Mouse (Mus musculus) liver, embryonic 15.5 days (tissue): Measurements from ENCODE around the gene Rgs3. TPM values are rescaled to one million over a fixed set of nuclear protein-coding genes. Genes with fewer than 3 reads are reported as not detected.
"Not testable (repeated sequence)": the region's sequence is repeated elsewhere in the genome, so short reads cannot be mapped to it uniquely, and the experiment has no call there.

Experiments
- ATAC-seq: fragments of 200-750 bp; cut with Nextera tagmentation; 2 replicates; pipeline ENCODE4 v1.8.0; 2017; ENCODE audit warnings: moderate number of reproducible peaks, mild to moderate bottlenecking, moderate library complexity; ENCODE audit not compliant: insufficient read depth
- H3K27ac ChIP-seq: fragments of 300-500 bp; sonication (generic); replicated peaks from 2 replicates; pipeline ENCODE4 v1.5.1; 2015; ENCODE audit warnings: mild to moderate bottlenecking, inconsistent platforms
- H3K27me3 ChIP-seq: fragments of 300-500 bp; sonication (generic); 2 replicates; pipeline ENCODE4 v1.6.1; 2015; ENCODE audit warnings: mild to moderate bottlenecking, inconsistent platforms
- H3K36me3 ChIP-seq: fragments of 300-500 bp; sonication (generic); replicated peaks from 2 replicates; pipeline ENCODE4 v1.6.1; 2015; ENCODE audit warnings: moderate library complexity, mild to moderate bottlenecking, inconsistent platforms
- H3K4me1 ChIP-seq: fragments of 300-500 bp; sonication (generic); replicated peaks from 2 replicates; pipeline ENCODE4 v1.6.1; 2015; ENCODE audit warnings: inconsistent platforms
- H3K4me2 ChIP-seq: fragments of 300-500 bp; sonication (generic); 2 replicates; pipeline ENCODE4 v1.6.1; 2015; ENCODE audit warnings: moderate library complexity, mild to moderate bottlenecking, inconsistent platforms
- H3K4me3 ChIP-seq: fragments of 300-500 bp; sonication (generic); replicated peaks from 2 replicates; pipeline ENCODE4 v1.5.1; 2015; ENCODE audit warnings: mild to moderate bottlenecking, inconsistent platforms
- H3K9ac ChIP-seq: fragments of 300-500 bp; sonication (generic); 2 replicates; pipeline ENCODE4 v1.6.1; 2015; ENCODE audit warnings: moderate library complexity, mild to moderate bottlenecking, inconsistent platforms
- H3K9me3 ChIP-seq: fragments of 300-500 bp; sonication (generic); replicated peaks from 2 replicates; pipeline ENCODE4 v1.6.1; 2016; ENCODE audit warnings: inconsistent platforms
- WGBS: fragments of 180-500 bp; shearing (Covaris S2); methylation state at CpG from one replicate; pipeline ENCODE4 v1.1.7; 2015; ENCODE audit warnings: mixed read lengths; ENCODE audit not compliant: insufficient replicate concordance; 5-methylcytosine and 5-hydroxymethylcytosine counted together
- polyA plus RNA-seq: library from polyadenylated mRNA; unstranded; fragments of >200 nt; fragmentation: Nextera tagmentation; extraction: Ambion mirVana; gene quantifications from 2 replicates; pipeline ENCODE4 v1.2.1, GENCODE M21; 2015

Gene Rgs3
- polyA plus RNA-seq, 1 experiment from 2014 or later: 5.4 TPM

DNA sequence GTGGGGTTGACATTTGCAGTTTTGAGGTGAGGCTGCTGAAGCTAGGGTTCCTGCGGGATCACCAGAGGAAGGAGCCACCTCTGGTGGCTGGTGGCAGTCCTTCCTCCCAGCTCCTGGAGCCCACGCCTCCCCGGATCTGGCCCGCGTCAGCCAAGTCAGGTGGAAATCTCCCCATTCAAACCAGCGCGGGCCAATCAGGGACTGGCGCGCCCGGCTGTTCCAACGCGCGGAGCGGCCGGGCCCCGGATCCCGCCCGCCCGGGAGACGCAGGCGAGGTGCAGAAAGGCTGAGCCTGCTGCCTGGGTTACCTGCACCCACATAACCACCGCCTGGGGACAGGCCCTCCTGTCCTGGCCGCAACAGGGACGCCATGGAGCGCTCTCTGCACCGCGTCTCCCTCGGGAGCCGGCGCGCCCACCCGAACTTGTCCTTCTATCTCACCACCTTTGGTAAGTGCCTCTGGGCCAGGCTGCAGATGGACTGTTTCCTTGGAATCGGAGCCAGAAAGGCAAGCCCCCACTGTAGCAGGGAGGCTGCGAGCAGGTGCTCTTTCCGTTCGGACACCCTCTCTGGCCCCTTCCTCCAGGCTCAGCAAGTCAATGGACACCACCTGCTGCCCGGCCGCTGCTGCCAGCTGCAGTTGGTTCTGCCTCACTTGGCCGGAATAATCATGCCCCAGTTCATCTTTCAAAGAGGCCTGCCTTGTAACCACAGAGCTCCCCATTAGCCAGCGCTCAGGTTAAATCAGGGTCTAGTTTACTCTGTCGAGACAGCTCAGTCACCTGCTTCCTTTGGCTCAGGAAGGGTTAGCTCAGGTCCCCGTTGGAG is 23.8 kb downstream of the Rgs3 start:
- H3K4me1 ChIP-seq: no peaks in the 10 kb centered on the region
- no peaks in the 10 kb centered on the region for H3K9me3 ChIP-seq
- H3K9ac ChIP-seq: no peak overlapping the region; the same call in 1 of the 2 replicates
- peak; percentile 47; the same call in 1 of the 2 replicates for ATAC-seq
- WGBS: 5% methylated on average over 42 of the region's 42 CpGs
- H3K36me3 ChIP-seq: no peaks in the 10 kb centered on the region
- H3K27me3 ChIP-seq: peaks cover 37% of the 10 kb centered on the region
- H3K4me2 ChIP-seq: peak overlapping the region; percentile 60
- no peak overlapping the region for H3K27ac ChIP-seq
- peak overlapping the region; percentile 46 for H3K4me3 ChIP-seq

DNA sequence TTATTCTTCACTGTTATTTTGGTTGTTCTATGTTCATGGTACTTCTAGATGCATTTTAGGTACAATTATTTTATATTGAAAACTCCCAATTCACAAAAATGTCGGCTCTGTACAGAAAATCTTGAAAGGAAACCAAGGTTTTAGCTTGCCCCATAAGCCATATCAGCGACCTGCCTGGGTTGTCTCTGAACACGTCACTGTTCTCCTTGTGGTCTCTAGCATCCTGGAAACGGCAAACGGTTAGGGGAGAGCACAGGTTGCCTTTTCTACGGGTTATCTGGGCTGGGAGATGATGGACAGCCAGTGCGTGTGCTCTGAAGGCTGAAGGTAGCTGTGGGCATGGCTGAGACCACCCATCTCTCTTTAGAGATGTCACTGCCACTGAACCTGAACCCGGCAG is 27.4 kb downstream of the Rgs3 start:
- H3K36me3 ChIP-seq: no peaks in the 10 kb centered on the region

DNA sequence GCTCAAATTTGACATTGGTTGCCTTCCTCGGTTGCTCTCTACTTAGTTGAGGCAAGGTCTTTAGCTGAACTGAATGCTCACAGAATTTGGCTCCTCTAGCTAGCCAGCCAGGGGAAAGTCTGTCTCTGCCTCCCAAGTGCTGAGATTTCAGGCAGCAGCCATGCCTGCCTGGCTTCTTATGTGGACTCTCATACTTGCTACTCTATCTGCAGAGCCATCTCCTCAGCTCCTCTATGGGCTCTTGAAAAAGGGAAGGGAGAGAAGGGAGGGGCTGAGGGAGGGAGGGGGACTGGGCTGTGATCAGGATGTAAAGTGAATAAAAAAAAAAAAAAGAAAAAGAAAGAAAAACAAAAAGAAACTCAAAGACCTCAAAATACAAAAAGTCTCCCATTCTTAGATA is 31.2 kb downstream of the Rgs3 start:
- no peaks in the 10 kb centered on the region for H3K27me3 ChIP-seq
- H3K36me3 ChIP-seq: no peaks in the 10 kb centered on the region
- WGBS: 51% methylated on average over 1 of the region's 1 CpGs
- H3K9me3 ChIP-seq: no peaks in the 10 kb centered on the region
- H3K27ac ChIP-seq: no peak overlapping the region
- no peak for ATAC-seq
- no peaks in the 10 kb centered on the region for H3K4me1 ChIP-seq
- no peak overlapping the region for H3K9ac ChIP-seq
- no peak overlapping the region for H3K4me3 ChIP-seq
- no peak overlapping the region for H3K4me2 ChIP-seq

More for the DNA sequence above, 27.4 kb downstream of the Rgs3 start:
- Histone ChIP-seq H3K4me2 (no peak overlapping the region), H3K27ac (no peak overlapping the region), H3K9me3 (no peaks in the 10 kb centered on the region), H3K9ac (no peak overlapping the region), H3K27me3 (peaks cover 31% of the 10 kb centered on the region), H3K4me1 (no peaks in the 10 kb centered on the region), H3K4me3 (no peak overlapping the region)
- 58% methylated on average over 8 of the region's 8 CpGs for WGBS
- ATAC-seq: no peak

DNA sequence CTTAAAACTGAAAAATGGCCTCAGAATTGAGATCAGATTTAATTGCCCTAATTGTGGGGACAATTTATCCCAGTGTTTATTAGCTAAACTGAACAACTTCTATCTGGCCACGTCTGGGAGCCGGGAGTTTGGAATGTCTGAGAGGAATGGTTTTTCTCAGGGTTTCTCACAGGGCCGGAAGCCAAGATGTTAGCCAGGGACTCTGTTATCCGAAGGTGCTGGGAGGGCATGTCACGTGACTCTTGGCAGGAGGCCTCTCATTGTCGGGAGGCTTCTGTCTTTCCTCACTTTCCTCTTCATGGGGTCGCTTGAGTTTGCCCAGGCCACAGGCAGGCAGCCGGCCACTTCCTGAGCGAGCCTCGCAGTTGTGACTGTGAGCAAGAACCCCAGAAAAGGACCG is 31.7 kb downstream of the Rgs3 start:
- no peak overlapping the region for H3K9ac ChIP-seq
- no peaks in the 10 kb centered on the region for H3K36me3 ChIP-seq
- H3K4me3 ChIP-seq: no peak overlapping the region
- H3K9me3 ChIP-seq: no peaks in the 10 kb centered on the region
- no peak for ATAC-seq
- no peak overlapping the region for H3K4me2 ChIP-seq
- H3K27ac ChIP-seq: no peak overlapping the region
- H3K4me1 ChIP-seq: no peaks in the 10 kb centered on the region
- H3K27me3 ChIP-seq: no peaks in the 10 kb centered on the region
- 9% methylated on average over 11 of the region's 11 CpGs for WGBS

DNA sequence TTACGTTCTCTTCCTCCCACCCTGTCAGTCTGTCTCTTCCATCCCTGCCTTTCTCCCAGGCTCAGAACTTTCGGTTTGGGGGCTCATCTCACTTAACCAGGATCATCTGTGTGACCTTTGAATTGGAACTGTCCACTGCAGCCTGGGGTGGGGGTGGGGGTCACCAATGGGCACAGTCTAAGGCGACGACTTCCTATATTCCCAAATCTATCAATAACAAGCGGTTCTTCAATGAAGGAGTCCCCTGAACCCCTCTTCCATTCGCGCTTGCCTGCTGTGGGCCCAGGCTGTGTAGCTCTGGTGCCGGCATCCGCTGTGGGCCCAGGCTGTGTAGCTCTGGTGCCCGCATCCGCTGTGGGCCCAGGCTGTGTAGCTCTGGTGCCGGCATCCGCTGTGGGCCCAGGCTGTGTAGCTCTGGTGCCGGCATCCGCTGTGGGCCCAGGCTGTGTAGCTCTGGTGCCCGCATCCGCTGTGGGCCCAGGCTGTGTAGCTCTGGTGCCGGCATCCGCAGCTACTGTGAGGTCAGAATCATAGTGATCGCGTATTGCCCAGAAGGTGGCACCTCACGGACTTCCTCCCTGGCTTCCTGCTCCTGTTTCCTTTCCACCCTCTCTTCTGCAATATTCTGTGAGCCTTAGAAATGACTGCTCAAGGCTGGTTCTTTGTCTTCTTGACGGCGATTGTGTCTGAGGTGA is 34.0 kb downstream of the Rgs3 start:
- not testable (repeated sequence) for H3K36me3 ChIP-seq, H3K4me2 ChIP-seq, H3K9ac ChIP-seq, H3K4me3 ChIP-seq, H3K27ac ChIP-seq, H3K27me3 ChIP-seq, H3K9me3 ChIP-seq, ATAC-seq, H3K4me1 ChIP-seq
- WGBS: 59% methylated on average over 24 of the region's 24 CpGs

DNA sequence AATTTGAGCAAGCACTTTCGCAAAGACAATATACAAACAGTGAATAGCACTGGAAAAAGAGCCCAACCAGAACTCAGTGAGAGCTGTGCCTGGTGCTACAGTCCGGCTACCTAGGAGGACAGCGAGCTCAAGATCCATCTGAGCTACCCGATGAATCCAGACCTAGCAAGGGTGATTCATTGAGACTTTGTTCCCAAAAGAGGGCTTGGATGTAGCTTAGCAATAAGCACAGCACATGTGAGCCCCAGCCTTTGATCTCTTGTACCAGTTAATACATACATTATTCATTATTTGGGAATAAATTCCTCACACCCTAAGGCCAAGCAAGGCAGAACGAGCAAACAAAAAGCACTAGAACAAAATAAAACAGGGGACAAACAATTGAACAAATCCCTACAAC is 34.8 kb downstream of the Rgs3 start:
- no peak overlapping the region for H3K4me2 ChIP-seq
- H3K9ac ChIP-seq: no peak overlapping the region
- no peaks in the 10 kb centered on the region for H3K4me1 ChIP-seq
- no peaks in the 10 kb centered on the region for H3K9me3 ChIP-seq
- H3K27ac ChIP-seq: no peak overlapping the region
- no peak overlapping the region for H3K4me3 ChIP-seq
- no peaks in the 10 kb centered on the region for H3K36me3 ChIP-seq
- WGBS: 76% methylated on average over 5 of the region's 5 CpGs
- ATAC-seq: no peak
- H3K27me3 ChIP-seq: no peaks in the 10 kb centered on the region

DNA sequence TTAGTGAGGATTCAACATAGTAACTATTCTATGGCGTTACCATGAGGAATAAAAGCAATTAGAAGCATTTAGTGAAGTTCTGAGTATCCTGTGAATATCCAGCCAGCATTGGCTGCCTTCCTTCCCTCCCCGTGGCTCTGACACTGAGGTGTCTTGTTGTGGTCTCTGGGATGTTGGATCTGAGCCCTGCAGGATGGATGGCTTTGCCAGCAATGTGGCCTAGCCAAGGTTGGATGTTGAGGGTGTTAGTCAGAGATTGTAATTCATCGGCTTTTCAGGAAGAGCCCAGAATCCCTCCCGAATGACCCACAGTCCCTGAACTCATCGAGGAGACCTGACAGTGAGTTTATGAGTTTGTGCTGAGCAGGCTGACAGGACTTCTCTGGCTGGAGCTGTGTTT is 36.4 kb downstream of the Rgs3 start:
- ATAC-seq: no peak
- no peaks in the 10 kb centered on the region for H3K4me1 ChIP-seq
- no peaks in the 10 kb centered on the region for H3K27me3 ChIP-seq
- H3K9me3 ChIP-seq: no peaks in the 10 kb centered on the region
- H3K4me3 ChIP-seq: no peak overlapping the region
- 48% methylated on average over 5 of the region's 5 CpGs for WGBS
- no peaks in the 10 kb centered on the region for H3K36me3 ChIP-seq
- H3K27ac ChIP-seq: no peak overlapping the region
- H3K9ac ChIP-seq: no peak overlapping the region
- H3K4me2 ChIP-seq: no peak overlapping the region

DNA sequence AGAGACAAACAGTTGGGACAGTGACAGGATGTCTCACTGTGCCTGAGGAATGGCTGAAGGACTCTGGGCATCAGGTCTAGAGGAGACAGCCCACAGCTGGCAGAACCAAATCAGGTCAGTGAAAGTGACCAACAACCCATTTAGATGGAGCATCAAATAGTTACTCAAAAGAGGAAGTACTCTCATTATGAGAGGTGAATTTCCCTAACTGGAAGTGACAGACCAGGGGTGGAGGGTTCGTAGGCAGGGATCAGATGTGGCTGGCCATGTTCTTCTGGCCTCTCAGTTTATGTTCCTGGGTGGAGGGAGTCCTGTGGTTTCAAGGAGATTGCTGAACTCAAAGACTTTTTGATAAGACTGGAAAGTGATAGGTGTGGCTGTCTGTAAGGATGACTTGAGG is 40.9 kb downstream of the Rgs3 start:
- ATAC-seq: no peak
- Histone ChIP-seq H3K4me3 (no peak overlapping the region), H3K4me2 (no peak overlapping the region), H3K27ac (no peak overlapping the region), H3K27me3 (no peaks in the 10 kb centered on the region), H3K9ac (no peak overlapping the region), H3K4me1 (no peaks in the 10 kb centered on the region), H3K9me3 (no peaks in the 10 kb centered on the region), H3K36me3 (no peaks in the 10 kb centered on the region)
- 30% methylated on average over 1 of the region's 1 CpGs for WGBS

DNA sequence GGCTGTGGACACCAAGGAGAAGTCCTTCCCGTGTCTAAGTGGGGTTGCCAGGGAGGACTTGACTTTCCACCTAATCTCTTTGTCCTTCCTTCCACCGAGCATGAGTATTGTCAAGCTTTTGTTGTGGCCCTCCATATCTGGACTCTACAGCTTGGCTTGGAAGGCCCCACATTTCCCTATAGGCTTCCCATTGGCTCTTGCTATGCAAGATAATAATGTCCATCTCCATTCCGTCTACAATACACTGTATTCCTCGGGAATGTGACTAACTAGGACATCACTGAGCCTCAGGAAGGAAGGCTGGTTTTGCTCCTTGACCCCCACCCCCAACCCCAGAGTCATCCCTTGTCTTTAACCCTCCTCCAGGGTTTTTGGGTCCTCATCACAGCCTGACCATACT is 44.0 kb downstream of the Rgs3 start:
- no peaks in the 10 kb centered on the region for H3K4me1 ChIP-seq
- no peak overlapping the region for H3K27ac ChIP-seq
- no peak for ATAC-seq
- H3K9me3 ChIP-seq: no peaks in the 10 kb centered on the region
- no peaks in the 10 kb centered on the region for H3K27me3 ChIP-seq
- no peaks in the 10 kb centered on the region for H3K36me3 ChIP-seq
- H3K9ac ChIP-seq: no peak overlapping the region
- H3K4me3 ChIP-seq: no peak overlapping the region
- WGBS: 35% methylated on average over 4 of the region's 4 CpGs
- no peak overlapping the region for H3K4me2 ChIP-seq

DNA sequence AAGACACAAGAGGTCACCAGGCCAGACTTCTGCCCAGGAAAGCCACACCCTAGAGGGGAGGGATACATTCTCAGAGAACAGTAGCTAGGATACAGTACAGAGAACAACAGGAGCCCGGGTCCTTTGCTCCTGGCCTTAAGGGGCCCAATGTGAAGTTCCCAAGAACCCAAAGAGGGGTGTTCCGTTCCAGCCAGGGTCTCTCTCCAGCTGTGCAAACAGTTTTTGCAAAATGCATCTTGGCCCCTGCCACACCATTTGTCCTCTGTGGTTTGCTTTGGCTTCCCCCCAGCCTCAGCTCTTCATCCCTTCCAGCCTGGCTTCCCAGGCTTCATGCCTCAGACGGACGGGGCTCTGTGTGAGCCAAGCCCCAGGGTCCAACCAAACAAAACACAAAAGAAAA is 44.4 kb downstream of the Rgs3 start:
- no peak for ATAC-seq
- Histone ChIP-seq H3K9ac (no peak overlapping the region), H3K27me3 (no peaks in the 10 kb centered on the region), H3K4me3 (no peak overlapping the region), H3K27ac (no peak overlapping the region), H3K36me3 (no peaks in the 10 kb centered on the region), H3K9me3 (no peaks in the 10 kb centered on the region), H3K4me2 (no peak overlapping the region), H3K4me1 (no peaks in the 10 kb centered on the region)
- 57% methylated on average over 4 of the region's 4 CpGs for WGBS

DNA sequence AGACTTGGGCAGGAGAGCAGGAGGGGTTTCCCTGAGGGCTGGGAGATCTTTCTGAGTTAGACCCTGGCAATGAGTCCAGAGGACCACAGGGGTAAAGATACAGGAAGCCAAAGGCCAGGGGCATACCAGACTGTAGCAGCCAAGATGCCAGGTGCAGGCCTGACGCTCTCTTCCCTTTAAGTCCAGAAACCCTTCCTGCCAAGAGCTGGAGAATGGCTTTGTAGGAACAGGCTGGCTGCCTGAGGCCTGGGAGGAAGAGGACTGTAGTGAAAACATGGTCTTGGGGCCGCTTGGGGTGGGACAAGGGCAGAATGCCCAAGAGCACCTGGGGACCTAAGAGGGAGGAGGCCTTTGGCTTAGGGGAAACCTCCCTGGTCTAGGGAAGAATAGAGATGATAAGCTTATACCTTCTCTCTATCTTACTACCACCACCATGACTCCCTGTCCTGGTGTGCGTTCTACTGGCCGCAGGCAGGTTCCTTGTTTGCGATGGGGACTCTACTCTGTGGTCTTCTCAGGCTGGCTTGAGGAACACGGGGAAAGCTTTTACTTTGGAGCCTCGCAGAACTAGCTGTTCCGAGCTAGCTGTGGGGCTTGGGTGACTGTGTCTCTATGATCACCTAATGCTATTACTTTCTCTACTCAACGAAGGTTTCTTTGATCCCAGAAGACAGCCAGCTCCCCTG is 46.4 kb downstream of the Rgs3 start:
- Histone ChIP-seq H3K9ac (no peak overlapping the region), H3K4me1 (no peaks in the 10 kb centered on the region), H3K4me3 (no peak overlapping the region), H3K4me2 (no peak overlapping the region), H3K36me3 (no peaks in the 10 kb centered on the region), H3K9me3 (no peaks in the 10 kb centered on the region), H3K27me3 (no peaks in the 10 kb centered on the region), H3K27ac (no peak overlapping the region)
- 66% methylated on average over 9 of the region's 9 CpGs for WGBS
- no peak for ATAC-seq
